Mouse (Mus musculus) stomach, postnatal 0 days (tissue): ENCODE measurements around the gene Tcn2.

ENCODE experiments used
- CTCF ChIP-seq: IDR thresholded peaks from 2 replicates; pipeline ENCODE4 v1.5.1; 2016; ENCODE audit warnings: antibody characterized with exemption, low read depth, mild to moderate bottlenecking, moderate library complexity
- EP300 ChIP-seq: optimal IDR thresholded peaks from 2 replicates; pipeline ENCODE3; 2016; ENCODE audit warnings: antibody characterized with exemption

DNA sequence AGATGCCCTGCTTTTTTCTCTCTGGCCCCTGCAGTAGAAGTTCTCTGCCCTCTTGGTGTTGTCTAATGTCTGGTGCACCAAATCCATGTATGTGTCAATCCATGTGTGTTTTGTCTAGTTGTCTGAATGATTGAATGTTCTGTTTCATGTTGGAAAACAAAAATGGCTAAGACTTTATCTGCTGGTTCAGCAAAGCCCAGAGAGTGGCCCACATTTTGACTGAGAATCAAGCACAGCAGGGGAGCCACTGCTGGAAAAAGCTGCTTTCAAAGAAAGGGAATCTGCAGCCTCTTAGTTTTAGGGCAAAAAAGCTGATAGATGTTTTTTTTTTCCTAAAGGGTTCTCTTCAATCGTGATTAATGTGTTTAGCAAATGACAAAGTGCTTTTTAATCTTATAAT lies 14.4 kb upstream of the Tcn2 start:
- TF ChIP-seq CTCF (no peak), EP300 (no peak)
